Mouse (Mus musculus): ENCODE results near the gene Tox2. TPM values are rescaled to one million over a fixed set of nuclear protein-coding genes. Genes with fewer than 3 reads are reported as not detected.

Tox2 gene
- polyA plus RNA-seq, 1 experiment: 14.6 TPM

GRCm38 (mm10) chr2:163220706-163221105, 17.8 kb downstream of the Tox2 start:
- Histone ChIP-seq H3K27ac (ENCODE audit: control insufficient read depth, insufficient read depth, low read depth, low read length) (no peak overlapping the region), H3K4me3 (ENCODE audit: control insufficient read depth, low read depth, low read length) (no peak overlapping the region), H3K4me1 (ENCODE audit: control insufficient read depth, insufficient read depth, low read length) (peaks cover 4% of the 10 kb centered on the region), H3K36me3 (ENCODE audit: control insufficient read depth, insufficient read depth, low read length) (no peaks in the 10 kb centered on the region), H3K27me3 (ENCODE audit: control insufficient read depth, insufficient read depth, low read length) (no peaks in the 10 kb centered on the region)
- TF ChIP-seq CTCF (IDR thresholded peaks at IDR 0.05; ENCODE audit: control insufficient read depth, insufficient read depth, insufficient replicate concordance, low read depth, low read length): no peak
- no peak for TF ChIP-seq POLR2A (IDR thresholded peaks at IDR 0.05; ENCODE audit: control insufficient read depth, low read depth, low read length)

- no peaks in the 10 kb centered on the region for H3K27me3 ChIP-seq (ENCODE audit: control insufficient read depth, insufficient read depth, low read length)
- no peak for TF ChIP-seq CTCF (IDR thresholded peaks at IDR 0.05; ENCODE audit: control insufficient read depth, insufficient read depth, insufficient replicate concordance, low read depth, low read length)
Measured at GRCm38 (mm10) chr2:163225302-163225701, 22.4 kb downstream of the Tox2 start.

GRCm38 (mm10) chr2:163229050-163229449, 26.1 kb downstream of the Tox2 start:
- Histone ChIP-seq H3K27me3 (ENCODE audit: control insufficient read depth, insufficient read depth, low read length) (no peaks in the 10 kb centered on the region), H3K4me1 (ENCODE audit: control insufficient read depth, insufficient read depth, low read length) (no peaks in the 10 kb centered on the region), H3K27ac (ENCODE audit: control insufficient read depth, insufficient read depth, low read depth, low read length) (no peak overlapping the region), H3K36me3 (ENCODE audit: control insufficient read depth, insufficient read depth, low read length) (no peaks in the 10 kb centered on the region), H3K4me3 (ENCODE audit: control insufficient read depth, low read depth, low read length) (no peak overlapping the region)
- TF ChIP-seq POLR2A (IDR thresholded peaks at IDR 0.05; ENCODE audit: control insufficient read depth, low read depth, low read length) (no peak), CTCF (IDR thresholded peaks at IDR 0.05; ENCODE audit: control insufficient read depth, insufficient read depth, insufficient replicate concordance, low read depth, low read length) (no peak)

More at GRCm38 (mm10) chr2:163225302-163225701, 22.4 kb downstream of the Tox2 start:
- H3K4me3 ChIP-seq (ENCODE audit: control insufficient read depth, low read depth, low read length): no peak overlapping the region
- H3K27ac ChIP-seq (ENCODE audit: control insufficient read depth, insufficient read depth, low read depth, low read length): no peak overlapping the region
- no peaks in the 10 kb centered on the region for H3K4me1 ChIP-seq (ENCODE audit: control insufficient read depth, insufficient read depth, low read length)
- no peaks in the 10 kb centered on the region for H3K36me3 ChIP-seq (ENCODE audit: control insufficient read depth, insufficient read depth, low read length)

GRCm38 (mm10) chr2:163231781-163232534, 29.0 kb downstream of the Tox2 start:
- no peak overlapping the region for H3K27ac ChIP-seq (ENCODE audit: control insufficient read depth, insufficient read depth, low read depth, low read length)
- no peaks in the 10 kb centered on the region for H3K27me3 ChIP-seq (ENCODE audit: control insufficient read depth, insufficient read depth, low read length)
- no peaks in the 10 kb centered on the region for H3K36me3 ChIP-seq (ENCODE audit: control insufficient read depth, insufficient read depth, low read length)
- H3K4me1 ChIP-seq (ENCODE audit: control insufficient read depth, insufficient read depth, low read length): no peaks in the 10 kb centered on the region
- H3K4me3 ChIP-seq (ENCODE audit: control insufficient read depth, low read depth, low read length): no peak overlapping the region
- no peak for TF ChIP-seq CTCF (IDR thresholded peaks at IDR 0.05; ENCODE audit: control insufficient read depth, insufficient read depth, insufficient replicate concordance, low read depth, low read length)
- no peak for TF ChIP-seq POLR2A (IDR thresholded peaks at IDR 0.05; ENCODE audit: control insufficient read depth, low read depth, low read length)

DNA sequence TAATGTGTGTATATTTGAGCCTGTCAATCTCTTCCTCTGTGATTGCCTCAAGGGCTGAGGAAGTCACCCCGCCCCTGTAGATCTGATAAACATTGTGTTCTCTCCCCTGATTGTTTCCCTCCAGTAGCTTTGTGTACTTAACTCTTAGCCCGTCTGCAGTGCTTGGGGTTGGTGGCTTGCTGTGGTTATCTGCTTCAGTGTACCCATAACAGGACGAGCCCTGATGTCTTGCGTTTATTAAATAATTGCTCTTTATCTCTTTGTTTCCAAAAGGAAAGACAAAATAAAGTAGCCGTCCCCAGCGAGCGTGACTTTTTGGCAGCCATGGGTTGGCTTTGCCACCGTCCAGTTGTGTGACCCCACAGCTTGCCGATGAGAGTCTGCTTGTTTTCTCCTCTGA, 30.7 kb downstream of the Tox2 start:
- no peaks in the 10 kb centered on the region for H3K4me1 ChIP-seq (ENCODE audit: control insufficient read depth, insufficient read depth, low read length)
- no peaks in the 10 kb centered on the region for H3K27me3 ChIP-seq (ENCODE audit: control insufficient read depth, insufficient read depth, low read length)
- TF ChIP-seq POLR2A (IDR thresholded peaks at IDR 0.05; ENCODE audit: control insufficient read depth, low read depth, low read length): no peak
- H3K4me3 ChIP-seq (ENCODE audit: control insufficient read depth, low read depth, low read length): no peak overlapping the region
- no peaks in the 10 kb centered on the region for H3K36me3 ChIP-seq (ENCODE audit: control insufficient read depth, insufficient read depth, low read length)
- H3K27ac ChIP-seq (ENCODE audit: control insufficient read depth, insufficient read depth, low read depth, low read length): no peak overlapping the region

GRCm38 (mm10) chr2:163236057-163236456, 33.1 kb downstream of the Tox2 start:
- H3K27ac ChIP-seq (ENCODE audit: control insufficient read depth, insufficient read depth, low read depth, low read length): no peak overlapping the region
- no peaks in the 10 kb centered on the region for H3K4me1 ChIP-seq (ENCODE audit: control insufficient read depth, insufficient read depth, low read length)
- no peak for TF ChIP-seq CTCF (IDR thresholded peaks at IDR 0.05; ENCODE audit: control insufficient read depth, insufficient read depth, insufficient replicate concordance, low read depth, low read length)
- TF ChIP-seq POLR2A (IDR thresholded peaks at IDR 0.05; ENCODE audit: control insufficient read depth, low read depth, low read length): no peak
- H3K27me3 ChIP-seq (ENCODE audit: control insufficient read depth, insufficient read depth, low read length): no peaks in the 10 kb centered on the region
- H3K36me3 ChIP-seq (ENCODE audit: control insufficient read depth, insufficient read depth, low read length): no peaks in the 10 kb centered on the region
- no peak overlapping the region for H3K4me3 ChIP-seq (ENCODE audit: control insufficient read depth, low read depth, low read length)

DNA sequence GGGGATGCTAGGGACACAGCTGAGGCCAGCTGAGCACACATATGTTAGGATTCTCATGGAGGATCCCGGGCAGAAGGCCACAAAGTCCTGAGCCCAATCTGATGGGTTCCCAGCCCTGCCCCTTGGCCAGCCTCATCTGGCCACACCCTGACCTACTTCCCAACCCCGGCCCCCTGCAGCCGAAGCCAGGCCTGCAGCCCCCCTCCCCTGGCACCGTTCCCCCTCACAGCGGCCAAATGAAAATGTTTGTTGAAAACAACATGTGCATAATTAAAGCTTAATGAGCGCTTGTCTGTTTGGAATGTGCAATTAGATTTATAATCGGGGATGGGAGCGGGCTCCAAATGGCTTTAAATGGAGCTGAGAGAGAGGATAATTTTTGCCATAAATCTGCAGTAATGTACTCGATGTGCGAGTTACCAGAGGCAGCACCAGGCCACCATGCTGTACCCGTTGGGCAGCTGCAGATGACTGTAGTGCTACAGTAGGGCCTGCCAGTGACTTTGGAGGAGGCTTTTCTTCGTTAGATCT, 35.1 kb downstream of the Tox2 start:
- Histone ChIP-seq H3K4me3 (ENCODE audit: control insufficient read depth, low read depth, low read length) (no peak overlapping the region), H3K4me1 (ENCODE audit: control insufficient read depth, insufficient read depth, low read length) (no peaks in the 10 kb centered on the region), H3K27ac (ENCODE audit: control insufficient read depth, insufficient read depth, low read depth, low read length) (no peak overlapping the region), H3K36me3 (ENCODE audit: control insufficient read depth, insufficient read depth, low read length) (no peaks in the 10 kb centered on the region), H3K27me3 (ENCODE audit: control insufficient read depth, insufficient read depth, low read length) (no peaks in the 10 kb centered on the region)
- no peak for TF ChIP-seq POLR2A (IDR thresholded peaks at IDR 0.05; ENCODE audit: control insufficient read depth, low read depth, low read length)
- no peak for TF ChIP-seq CTCF (IDR thresholded peaks at IDR 0.05; ENCODE audit: control insufficient read depth, insufficient read depth, insufficient replicate concordance, low read depth, low read length)
